In genomic region chr2:26570034-26570433, GRCm38 (mm10) we compare ENCODE assay signal across 1 mouse cellular context.
TF ChIP-seq lines count a peak whose summit lies in the region.

No protein-coding gene starts in this region.

TF ChIP-seq in MEL, 35 proteins besides CTCF, POLR2A, EP300 and RAD21 (continued from another document):
- TF ChIP-seq CHD1 (IDR thresholded peaks at IDR 0.05; ENCODE audit: low read depth, low read length): no peak
- TF ChIP-seq RCOR1 (IDR thresholded peaks at IDR 0.05; ENCODE audit: low read depth, low read length): no peak
- TF ChIP-seq MYB (IDR thresholded peaks at IDR 0.05; ENCODE audit: low read depth, low read length): no peak
- no peak for TF ChIP-seq ZMIZ1 (IDR thresholded peaks at IDR 0.05; ENCODE audit: low read depth, low read length)
- TF ChIP-seq MAX (IDR thresholded peaks at IDR 0.05; ENCODE audit: low read length): no peak
- no peak for TF ChIP-seq BHLHE40 (IDR thresholded peaks at IDR 0.05; ENCODE audit: borderline replicate concordance, low read depth, low read length)
- TF ChIP-seq SIN3A (IDR thresholded peaks at IDR 0.05; ENCODE audit: low read length): no peak
- no peak for TF ChIP-seq ZNF384 (IDR thresholded peaks at IDR 0.05; ENCODE audit: low read depth, low read length)
- no peak for TF ChIP-seq MYC (IDR thresholded peaks at IDR 0.05; ENCODE audit: low read depth, low read length)
- TF ChIP-seq USF1 (IDR thresholded peaks at IDR 0.05; ENCODE audit: low read depth, low read length): no peak
- TF ChIP-seq USF2 (IDR thresholded peaks at IDR 0.05; ENCODE audit: borderline replicate concordance in 1 of 2, insufficient read depth in 1 of 2, low read depth in 1 of 2, low read length in 2 of 2): no peak
- TF ChIP-seq NRF1 (IDR thresholded peaks at IDR 0.05; ENCODE audit: insufficient read depth, low read depth, low read length, poor library complexity, severe bottlenecking): no peak
- peak; percentile 41; the same call in 1 of the 2 replicates for TF ChIP-seq ZC3H11A (IDR thresholded peaks at IDR 0.05; ENCODE audit: low read depth, low read length)
- TF ChIP-seq KAT2A (conservative IDR thresholded peaks at IDR 0.05; ENCODE audit: low read depth, low read length): no peak
- peak; percentile 67; the same call in 1 of the 2 replicates for TF ChIP-seq MAZ (IDR thresholded peaks at IDR 0.05; ENCODE audit: low read depth, low read length)
- no peak for TF ChIP-seq POLR2AphosphoS2 (IDR thresholded peaks at IDR 0.05; ENCODE audit: low read length)
- no peak for TF ChIP-seq UBTF (IDR thresholded peaks at IDR 0.05; ENCODE audit: borderline replicate concordance, insufficient read depth, low read depth, low read length)
- TF ChIP-seq MAFK (IDR thresholded peaks at IDR 0.05; ENCODE audit: borderline replicate concordance, low read depth, low read length): peak; percentile 83
